Mouse (Mus musculus): Measurements from ENCODE around the gene Pitpna. TPM values are rescaled to one million over a fixed set of nuclear protein-coding genes. Genes with fewer than 3 reads are reported as not detected.

The Pitpna gene
- polyA plus RNA-seq, 1 experiment from 2014 or later: 70.8 TPM

DNA sequence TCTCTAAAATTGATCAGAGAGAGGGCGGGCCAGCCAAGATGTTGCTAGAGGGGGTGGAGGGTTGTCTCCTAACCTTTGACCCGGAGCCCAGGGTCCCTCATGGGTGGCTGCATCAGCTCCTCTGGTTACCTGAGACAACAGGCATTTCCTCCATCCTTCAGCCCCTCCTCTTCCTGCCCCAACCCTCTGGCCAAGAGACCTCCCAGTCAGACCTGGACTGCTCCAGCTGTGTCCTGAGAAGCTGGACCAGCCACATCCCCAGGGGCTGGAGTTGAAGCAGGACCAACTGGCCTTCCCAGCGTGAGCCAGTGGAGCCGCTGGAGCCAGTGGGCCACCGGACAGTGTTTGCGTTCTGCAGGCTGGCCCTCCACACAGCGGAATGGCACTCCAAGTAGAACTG is 62.4 kb downstream of the Pitpna start, which contains the start of gene Myo1c:
Gene Myo1c, plus strand, starts transcription at position 194 of the 400 bp plus-strand sequence.
- Histone ChIP-seq H3K36me3 (ENCODE audit: poor library complexity, severe bottlenecking) (peaks cover 5% of the 10 kb centered on the region; the same call in 1 of the 2 replicates), H3K4me3 (peak within 1 kb of the TSS; percentile 59), H3K27ac (no peak within 1 kb of the TSS), H3K4me1 (peaks cover 35% of the 10 kb centered on the region), H3K9ac (peak within 1 kb of the TSS; percentile 79), H3K4me2 (peak within 1 kb of the TSS; percentile 75), H3K9me3 (replicated peaks) (no peaks in the 10 kb centered on the region), H3K27me3 (peaks cover 32% of the 10 kb centered on the region)
- no peak for ATAC-seq
- WGBS: 76% methylated on average over 7 of the region's 7 CpGs

DNA sequence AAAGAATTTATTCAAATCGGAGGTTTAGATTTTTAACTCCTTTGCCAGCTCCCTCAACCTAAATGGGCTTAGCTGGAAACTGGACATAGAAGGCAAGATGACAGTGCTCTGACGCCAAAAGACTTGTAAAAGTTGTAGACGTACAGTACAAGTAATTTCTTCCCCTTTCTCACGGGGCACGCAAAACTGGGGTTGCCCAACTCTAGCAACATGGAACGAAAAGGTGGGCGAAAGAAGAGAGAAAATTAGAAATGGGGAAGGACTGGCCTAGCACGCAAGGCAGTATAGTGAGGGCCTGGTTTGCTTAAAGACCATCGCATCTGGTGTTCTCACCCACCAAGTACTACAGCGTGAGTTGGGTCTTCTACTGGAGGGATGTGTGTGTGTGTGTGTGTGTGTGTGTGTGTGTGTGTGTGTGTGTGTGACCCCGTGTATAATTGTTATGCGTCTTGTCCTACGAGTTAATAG is 63.1 kb downstream of the Pitpna start:
- peak; percentile 17 for ATAC-seq
- peak overlapping the region; percentile 75 for H3K4me2 ChIP-seq
- H3K4me1 ChIP-seq: peaks cover 41% of the 10 kb centered on the region
- H3K36me3 ChIP-seq (ENCODE audit: poor library complexity, severe bottlenecking): no peaks in the 10 kb centered on the region
- H3K9ac ChIP-seq: peak overlapping the region; percentile 79
- WGBS: 50% methylated on average over 13 of the region's 13 CpGs
- H3K27me3 ChIP-seq: peaks cover 35% of the 10 kb centered on the region
- H3K4me3 ChIP-seq: peak overlapping the region; percentile 59
- no peaks in the 10 kb centered on the region for H3K9me3 ChIP-seq (replicated peaks)
- H3K27ac ChIP-seq: no peak overlapping the region

DNA sequence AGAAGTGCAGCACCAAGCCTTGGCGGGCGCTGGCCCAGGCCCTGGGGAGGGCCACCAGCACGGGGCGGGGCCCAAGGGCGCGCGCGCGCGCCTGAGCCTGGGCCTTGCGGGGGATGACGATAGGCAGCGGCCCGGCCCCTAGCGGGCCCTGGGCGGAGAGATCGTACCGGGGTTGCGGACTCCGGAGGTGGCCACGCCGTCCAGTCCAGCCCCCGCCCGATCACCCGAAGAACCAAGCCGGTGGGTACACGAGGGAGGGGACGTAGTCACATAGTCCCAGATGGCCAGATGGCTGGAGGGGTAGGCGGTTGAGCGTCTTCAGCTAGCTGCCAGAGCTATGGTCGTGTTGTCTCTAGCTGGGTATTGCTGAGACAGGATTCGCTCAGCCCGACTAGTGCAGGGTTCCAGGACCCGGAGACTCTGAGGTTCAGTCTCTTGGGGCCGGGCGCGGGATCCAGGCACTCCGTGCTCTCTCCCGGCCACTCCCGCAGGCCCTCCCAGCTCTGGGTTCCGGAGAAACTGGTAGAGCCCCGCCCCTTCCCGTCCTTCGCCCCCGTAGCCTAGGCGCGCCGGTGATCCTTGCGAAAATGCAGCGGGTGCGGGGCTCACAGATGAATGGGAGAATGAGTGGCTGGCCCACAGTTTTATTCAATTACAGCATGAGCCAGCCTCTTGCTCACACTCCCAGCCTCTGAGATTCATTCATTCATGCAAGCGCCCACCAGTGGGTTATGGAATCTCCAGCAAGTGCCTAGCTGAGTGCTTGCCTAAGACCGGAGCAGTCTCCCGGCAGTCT is 63.7 kb downstream of the Pitpna start:
- Histone ChIP-seq H3K4me1 (peaks cover 47% of the 10 kb centered on the region), H3K9ac (peak overlapping the region; percentile 79), H3K4me2 (peak overlapping the region; percentile 75), H3K27me3 (peaks cover 38% of the 10 kb centered on the region), H3K4me3 (peak overlapping the region; percentile 59), H3K9me3 (replicated peaks) (no peaks in the 10 kb centered on the region), H3K27ac (peak overlapping the region; percentile 40), H3K36me3 (ENCODE audit: poor library complexity, severe bottlenecking) (no peaks in the 10 kb centered on the region)
- WGBS: under 1% methylated on average over 52 of the region's 54 CpGs
- ATAC-seq: peak; percentile 71

DNA sequence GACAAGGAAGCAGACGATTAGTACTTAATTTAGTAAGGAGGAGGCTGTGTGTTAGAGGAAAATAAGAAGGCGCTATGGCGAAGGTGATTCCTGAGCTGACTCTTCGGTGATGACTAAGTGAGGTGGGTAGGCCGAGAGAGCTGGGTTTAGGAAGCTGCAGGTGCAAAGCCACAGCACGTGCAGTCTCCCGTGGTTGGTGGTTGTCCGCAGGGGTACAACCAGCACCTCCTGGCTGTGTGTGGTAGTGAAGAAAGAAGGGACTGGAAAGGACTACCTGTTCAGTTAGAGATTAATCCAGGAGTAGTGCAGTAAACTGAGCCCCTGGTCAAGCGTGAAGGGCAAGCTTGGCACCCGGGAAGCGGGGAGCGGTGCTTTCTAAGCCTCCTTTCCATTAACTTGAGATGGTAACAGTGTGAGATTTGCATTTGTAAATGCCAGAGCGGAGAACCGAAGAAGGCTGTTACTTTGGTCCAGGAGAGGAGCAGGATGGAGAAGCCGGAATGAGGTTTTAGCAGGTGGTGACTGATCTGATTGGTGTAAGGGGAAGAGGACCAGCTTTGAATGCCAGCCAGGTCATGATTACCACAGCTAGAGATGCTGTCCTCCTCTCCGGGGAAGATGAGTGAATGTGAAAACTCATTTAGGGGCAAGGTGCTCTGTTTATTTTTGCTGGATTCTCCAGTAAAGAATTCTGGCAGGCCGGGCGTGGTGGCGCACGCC is 64.5 kb downstream of the Pitpna start:
- H3K27me3 ChIP-seq: peaks cover 45% of the 10 kb centered on the region
- peak overlapping the region; percentile 79 for H3K9ac ChIP-seq
- H3K9me3 ChIP-seq (replicated peaks): no peaks in the 10 kb centered on the region
- no peak for ATAC-seq
- peak overlapping the region; percentile 75 for H3K4me2 ChIP-seq
- peaks cover 50% of the 10 kb centered on the region for H3K4me1 ChIP-seq
- no peaks in the 10 kb centered on the region for H3K36me3 ChIP-seq (ENCODE audit: poor library complexity, severe bottlenecking)
- H3K27ac ChIP-seq: peak overlapping the region; percentile 40; the same call in 1 of the 2 replicates
- 23% methylated on average over 20 of the region's 20 CpGs for WGBS
- H3K4me3 ChIP-seq: peak overlapping the region; percentile 59

DNA sequence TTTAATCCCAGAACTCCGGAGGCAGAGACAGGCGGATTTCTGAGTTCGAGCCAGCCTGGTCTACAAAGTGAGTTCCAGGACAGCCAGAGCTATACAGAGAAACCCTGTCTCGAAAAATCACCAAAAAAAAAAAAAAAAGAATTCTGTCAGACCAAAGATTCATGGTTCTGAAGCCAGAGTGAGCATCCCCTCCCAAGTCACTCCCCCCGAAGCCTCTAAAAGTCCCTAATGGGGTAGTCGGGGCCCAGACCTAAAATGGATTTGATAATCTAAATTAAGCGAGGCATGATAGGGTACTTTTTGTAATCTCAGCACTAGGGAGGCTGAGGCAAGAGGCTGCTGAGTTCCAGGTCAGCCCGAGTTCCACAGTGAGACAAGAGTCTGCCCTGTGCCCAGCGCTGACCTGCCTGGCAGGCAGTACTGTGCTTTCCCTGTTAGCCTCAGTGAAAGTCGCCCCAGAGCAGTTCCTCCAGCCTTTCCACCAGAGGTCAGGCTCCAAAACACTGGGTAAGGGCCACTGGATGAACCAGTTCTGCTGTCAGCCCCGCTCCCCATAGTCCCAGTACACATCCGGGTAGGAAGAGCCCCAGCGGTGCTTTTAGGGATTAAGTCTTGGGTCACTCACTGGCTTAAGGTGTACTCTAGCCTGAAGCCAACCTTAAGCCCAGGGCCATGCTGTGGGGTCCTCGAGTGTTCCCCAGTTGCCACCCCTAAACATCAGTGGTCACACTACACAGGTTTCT is 65.2 kb downstream of the Pitpna start:
- WGBS: 31% methylated on average over 14 of the region's 14 CpGs
- Histone ChIP-seq H3K36me3 (ENCODE audit: poor library complexity, severe bottlenecking) (no peaks in the 10 kb centered on the region), H3K4me2 (peak overlapping the region; percentile 75), H3K4me1 (peaks cover 50% of the 10 kb centered on the region), H3K27me3 (peaks cover 46% of the 10 kb centered on the region), H3K27ac (no peak overlapping the region), H3K9me3 (replicated peaks) (no peaks in the 10 kb centered on the region), H3K4me3 (peak overlapping the region; percentile 45), H3K9ac (no peak overlapping the region)
- ATAC-seq: no peak

DNA sequence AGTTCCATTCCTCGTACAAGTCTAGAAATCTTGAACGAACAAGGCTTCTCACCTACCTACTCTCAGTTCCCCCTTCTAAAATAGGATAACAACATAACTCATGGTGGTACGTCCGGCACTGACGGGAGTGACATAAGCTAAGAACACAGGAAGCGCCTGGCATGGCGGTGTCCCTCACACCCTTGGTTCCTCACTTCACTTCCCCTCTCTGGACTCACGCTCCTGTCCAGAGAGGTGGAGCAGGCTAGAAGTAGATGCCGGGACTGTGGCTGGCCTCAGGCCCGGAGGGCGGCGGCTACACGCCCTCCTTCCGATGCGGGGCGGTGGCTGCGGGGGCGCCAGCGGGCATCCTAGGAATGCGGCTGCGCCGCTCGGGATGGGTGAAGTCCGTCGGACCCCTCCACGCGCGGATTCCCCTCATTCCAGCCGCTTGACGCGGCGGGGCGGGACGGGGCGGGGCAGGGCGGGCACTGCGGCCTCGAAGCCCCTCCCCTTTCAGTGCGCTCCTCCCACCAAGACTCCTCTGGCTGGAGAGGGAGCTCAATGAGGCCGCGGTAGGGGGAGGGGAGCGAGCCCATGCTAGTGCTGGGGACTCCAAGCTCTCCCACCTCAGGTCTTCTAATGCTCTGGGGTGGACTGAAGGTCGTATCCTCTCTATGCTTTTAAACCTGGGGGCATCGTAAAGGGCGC is 66.0 kb downstream of the Pitpna start:
- H3K4me2 ChIP-seq: peak overlapping the region; percentile 70
- under 1% methylated on average over 42 of the region's 45 CpGs for WGBS
- H3K36me3 ChIP-seq (ENCODE audit: poor library complexity, severe bottlenecking): no peaks in the 10 kb centered on the region
- peak overlapping the region; percentile 45 for H3K4me3 ChIP-seq
- H3K9me3 ChIP-seq (replicated peaks): no peaks in the 10 kb centered on the region
- peak overlapping the region; percentile 51 for H3K9ac ChIP-seq
- H3K4me1 ChIP-seq: peaks cover 50% of the 10 kb centered on the region
- no peak overlapping the region for H3K27ac ChIP-seq
- H3K27me3 ChIP-seq: peaks cover 46% of the 10 kb centered on the region
- peak; percentile 52 for ATAC-seq

DNA sequence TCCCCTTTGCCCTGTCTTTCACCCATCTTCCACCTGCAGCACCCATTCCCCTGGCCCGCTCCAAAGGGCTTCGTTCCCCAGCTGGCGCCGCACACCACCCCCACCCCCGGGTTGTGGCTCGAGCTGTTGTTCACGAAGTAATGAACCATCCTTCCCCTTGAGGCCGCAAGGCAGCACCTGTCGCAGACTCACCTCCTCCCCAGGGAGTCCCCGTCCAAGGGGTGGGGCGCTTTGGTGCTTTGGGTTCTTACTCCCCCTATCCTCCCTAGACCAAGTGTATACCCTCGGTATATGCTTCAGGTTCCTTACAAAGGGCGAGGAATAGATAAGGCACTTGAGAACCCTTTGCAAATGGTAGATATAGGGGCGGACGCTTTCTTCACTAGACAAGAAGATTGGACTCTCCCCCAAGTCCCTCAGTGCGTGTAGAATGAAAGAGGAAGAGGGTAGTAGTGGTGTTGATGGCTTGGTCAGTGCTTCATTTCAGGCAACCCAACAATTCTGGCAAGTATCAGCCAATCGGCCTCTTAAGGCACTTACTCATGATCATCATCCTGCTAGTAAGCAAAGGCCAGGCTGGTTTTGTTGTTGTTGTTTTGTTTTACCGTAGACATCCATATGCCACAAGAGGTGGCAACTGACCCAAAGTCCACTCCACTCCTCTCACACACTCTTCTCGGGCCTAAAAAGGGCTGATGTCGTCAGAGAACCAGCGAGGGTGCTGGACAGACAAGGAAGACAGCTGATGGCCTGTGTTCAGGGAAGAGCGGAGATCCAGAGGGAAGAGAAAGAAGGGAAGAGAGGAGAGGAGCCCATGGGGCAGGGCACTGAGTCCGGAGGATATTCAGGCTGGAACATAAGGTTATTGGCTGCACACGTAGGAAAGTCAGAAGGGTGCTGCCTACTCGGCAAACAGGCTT is 66.8 kb downstream of the Pitpna start:
- H3K4me1 ChIP-seq: peaks cover 50% of the 10 kb centered on the region

DNA sequence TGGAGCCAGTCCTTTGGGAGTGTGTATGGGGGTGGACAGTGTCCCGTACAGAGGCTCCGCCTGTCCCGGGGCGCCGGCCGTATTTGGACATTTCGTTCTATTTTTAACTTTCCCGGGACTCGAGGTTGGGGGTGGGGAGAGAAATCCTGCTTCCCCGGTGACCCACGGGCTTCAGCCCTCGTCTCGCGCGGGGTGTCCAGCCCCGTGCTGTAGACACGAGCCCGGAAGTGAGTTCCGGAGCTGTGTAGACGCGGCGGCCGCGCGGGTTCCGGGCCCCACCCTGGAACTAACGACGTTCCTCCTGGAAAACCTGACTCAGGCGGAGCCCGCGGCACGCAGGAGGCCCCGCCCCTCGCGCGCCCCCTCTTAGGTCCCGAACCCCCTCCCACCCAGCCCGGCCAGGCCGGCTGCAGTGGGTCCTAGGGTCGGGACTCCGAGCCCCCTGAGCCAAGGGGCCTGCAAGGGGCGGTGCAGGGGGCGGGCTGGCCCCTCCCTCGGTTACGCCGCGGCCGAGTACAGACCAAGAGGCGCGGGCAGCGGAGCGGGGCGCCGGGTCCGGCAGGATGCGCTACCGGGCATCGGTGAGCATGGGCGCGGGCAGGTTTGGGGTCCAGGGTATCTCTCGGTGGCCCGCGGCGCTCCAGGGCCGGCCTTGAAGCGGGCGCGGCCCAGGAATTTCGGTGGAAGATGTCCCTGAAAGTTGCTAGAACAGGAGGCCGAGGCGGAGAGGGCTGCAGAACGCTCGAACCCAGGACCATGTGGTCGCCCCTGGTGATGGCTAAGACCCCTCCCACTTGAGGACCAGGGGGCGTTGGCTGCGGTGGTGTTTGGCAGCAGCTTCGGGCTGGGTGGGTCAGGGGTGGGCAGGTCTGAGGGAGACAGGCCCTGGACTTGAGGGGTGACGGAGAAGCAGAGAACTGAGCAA is 68.0 kb downstream of the Pitpna start:
- Histone ChIP-seq H3K27ac (no peak overlapping the region), H3K9ac (peak overlapping the region; percentile 72), H3K4me1 (peaks cover 49% of the 10 kb centered on the region), H3K4me2 (peak overlapping the region; percentile 97), H3K36me3 (ENCODE audit: poor library complexity, severe bottlenecking) (0 out of 2 replicates have a peak, but pooled peaks cover 5% of the 10 kb centered on the region), H3K4me3 (peak overlapping the region; percentile 64), H3K27me3 (peaks cover 46% of the 10 kb centered on the region), H3K9me3 (replicated peaks) (no peaks in the 10 kb centered on the region)
- WGBS: 2% methylated on average over 78 of the region's 78 CpGs
- ATAC-seq: peak; percentile 31; the same call in 1 of the 2 replicates

More for the DNA sequence above, 66.8 kb downstream of the Pitpna start:
- Histone ChIP-seq H3K4me3 (peak overlapping the region; percentile 64), H3K9me3 (replicated peaks) (no peaks in the 10 kb centered on the region), H3K4me2 (peak overlapping the region; percentile 97), H3K36me3 (ENCODE audit: poor library complexity, severe bottlenecking) (no peaks in the 10 kb centered on the region), H3K27ac (no peak overlapping the region), H3K27me3 (peaks cover 46% of the 10 kb centered on the region), H3K9ac (peak overlapping the region; percentile 51; the same call in 1 of the 2 replicates)
- WGBS: 43% methylated on average over 25 of the region's 25 CpGs
- ATAC-seq: peak; percentile 9; the same call in 1 of the 2 replicates

DNA sequence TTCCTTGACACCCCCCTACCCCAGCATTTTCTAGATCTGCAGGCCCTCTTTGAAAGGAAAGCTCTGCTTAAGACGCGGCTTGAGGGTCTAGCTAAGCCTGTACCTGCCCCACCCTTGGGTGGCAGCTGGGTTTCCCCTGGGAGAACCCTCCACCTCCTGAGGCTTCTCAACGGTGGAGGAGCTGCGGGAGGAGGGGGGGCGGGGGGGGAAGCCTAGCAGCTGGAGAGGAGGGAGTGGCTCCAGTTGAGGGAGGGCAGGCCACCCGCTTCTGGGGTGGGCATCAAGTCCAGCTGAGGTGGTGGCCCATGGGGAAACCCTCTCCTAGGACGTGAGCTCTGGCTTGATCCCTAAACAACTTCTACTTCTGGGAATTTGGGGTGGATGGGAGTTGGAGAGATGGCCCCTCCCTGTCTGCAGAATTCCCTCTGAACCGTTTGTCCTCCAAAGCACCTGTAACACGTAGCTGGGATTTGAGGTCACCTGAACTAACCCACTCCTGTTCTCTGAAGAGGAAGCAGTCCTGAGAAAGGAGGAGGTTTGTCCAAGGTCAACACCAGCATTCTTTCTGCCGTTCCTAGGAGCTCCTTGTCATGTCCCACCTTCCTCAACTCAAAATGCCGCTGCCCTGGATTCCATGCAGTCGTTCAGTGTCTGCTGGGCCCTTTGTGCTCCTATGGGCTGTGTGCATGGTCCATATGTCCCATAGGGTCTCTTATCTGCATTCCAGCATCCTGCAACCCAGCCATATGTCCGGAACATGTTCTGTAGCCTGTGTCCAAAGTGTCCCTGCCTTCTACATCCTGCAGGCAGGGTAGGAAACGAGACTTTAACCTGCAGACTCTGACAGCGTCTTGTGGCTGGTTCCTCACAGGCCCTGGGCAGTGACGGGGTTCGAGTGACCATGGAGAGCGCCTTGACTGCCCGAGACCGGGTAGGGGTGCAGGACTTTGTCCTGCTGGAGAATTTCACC is 69.0 kb downstream of the Pitpna start:
- Histone ChIP-seq H3K27me3 (peaks cover 46% of the 10 kb centered on the region), H3K4me2 (peak overlapping the region; percentile 97), H3K27ac (no peak overlapping the region), H3K9ac (peak overlapping the region; percentile 72), H3K9me3 (replicated peaks) (no peaks in the 10 kb centered on the region), H3K4me1 (peaks cover 41% of the 10 kb centered on the region), H3K4me3 (peak overlapping the region; percentile 64), H3K36me3 (ENCODE audit: poor library complexity, severe bottlenecking) (peaks cover 14% of the 10 kb centered on the region; the same call in 1 of the 2 replicates)
- ATAC-seq: no peak
- whole genome bisulfite sequencing: 59% methylated on average over 19 of the region's 20 CpGs

Data from forebrain, embryonic 13.5 days (tissue).